16 mouse cellular contexts compared by ENCODE assay signal in the genomic region with DNA sequence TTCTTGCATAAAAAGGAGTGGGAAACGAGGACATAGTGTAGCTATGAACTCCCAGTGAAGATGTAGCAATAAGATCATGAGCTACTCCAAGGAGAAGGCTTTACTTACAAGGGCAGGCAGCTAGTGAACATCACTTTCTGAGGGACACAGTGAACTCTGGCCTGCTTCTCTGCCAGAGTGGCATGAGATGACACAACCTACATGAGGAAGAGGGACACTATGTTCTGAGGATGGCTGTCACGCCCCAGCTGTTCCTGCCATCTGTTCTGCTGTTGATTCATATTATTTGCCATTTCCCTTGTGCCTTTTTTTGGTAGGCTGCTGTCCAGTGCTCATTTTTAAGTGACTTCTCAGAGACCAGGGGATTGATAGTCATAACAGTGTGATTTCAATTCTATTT.
DNase-seq lines count a peak whose midpoint lies in the region.
"Had no signal": no experiment of that assay in that cellular context is flagged by ENCODE, and none has a peak within 500 bp of the region (broad histone marks: within the 10 kb centered on the region; RNA-seq: fewer than 3 reads in every experiment).

No protein-coding gene starts in this region.

- peak; percentile 4 for DNase-seq in cerebellum, adult 11-12 months
- DNase-seq in cerebellum, postnatal 4 days (ENCODE audit: low spot score in 2 of 2), result no peak
- DNase-seq in layer of hippocampus, adult 18-20 months (ENCODE audit: low spot score in 2 of 2), result peak; percentile 5
- DNase-seq in layer of hippocampus, postnatal 25 days (ENCODE audit: extremely low spot score in 1 of 2, low spot score in 1 of 2), result no peak
- peak; percentile 13 to 26 for DNase-seq in right cerebral cortex, adult 2 months (ENCODE audit: low spot score in 2 of 2)
- DNase-seq in right cerebral cortex, postnatal 36 days (ENCODE audit: low spot score in 2 of 2), result no peak
- DNase-seq in yolk sac, embryonic 10.5 days (ENCODE audit: low spot score), result no peak
- DNase-seq: adrenal gland, postnatal 10 days; heart, postnatal 14 days; kidney, adult 18-20 months; kidney, postnatal 25 days; lung, embryonic 14.5 days; lung, postnatal 36 days; right cerebral cortex, postnatal 4 days; thymus, adult 2 months; thymus, postnatal 36 days had no signal

Comparison
In these comparisons a context has a peak if more than half of its experiments do, and no peak if none do; other contexts are left out.
1. DNase-seq: peak in cerebellum, adult 11-12 months (single experiment), layer of hippocampus, adult 18-20 months (2 of 2) and right cerebral cortex, adult 2 months (2 of 2); none in cerebellum, postnatal 4 days (0 of 2), layer of hippocampus, postnatal 25 days (0 of 2), right cerebral cortex, postnatal 36 days (0 of 2) and yolk sac, embryonic 10.5 days (single experiment).